Mouse (Mus musculus) small intestine, adult 2 months (tissue): ENCODE measurements around the gene CN725425. TPM values are rescaled to one million over a fixed set of nuclear protein-coding genes. Genes with fewer than 3 reads are reported as not detected.

ENCODE experiments used
- H3K27ac ChIP-seq: fragments of 200-500 bp; 2 replicates; pipeline ENCODE4 v1.5.1; 2012; ENCODE audit warnings: low read depth, low read length, control low read depth, inconsistent platforms; ENCODE audit not compliant: insufficient read depth
- H3K27me3 ChIP-seq: fragments of 200-500 bp; 2 replicates; pipeline ENCODE4 v1.6.1; 2012; ENCODE audit warnings: mild to moderate bottlenecking, moderate library complexity, low read length, inconsistent platforms; ENCODE audit not compliant: control insufficient read depth, insufficient read depth
- H3K36me3 ChIP-seq: fragments of 200-500 bp; 2 replicates; pipeline ENCODE4 v1.6.1; 2012; ENCODE audit warnings: mild to moderate bottlenecking, low read length, control low read depth, inconsistent platforms; ENCODE audit not compliant: control insufficient read depth, insufficient read depth
- H3K4me1 ChIP-seq: fragments of 200-500 bp; 2 replicates; pipeline ENCODE4 v1.6.1; 2012; ENCODE audit warnings: low read length, inconsistent platforms, mixed read lengths; ENCODE audit not compliant: control insufficient read depth, insufficient read depth, insufficient read length
- H3K4me3 ChIP-seq: fragments of 200-500 bp; 2 replicates; pipeline ENCODE4 v1.5.1; 2012; ENCODE audit warnings: low read depth, mild to moderate bottlenecking, control low read depth, inconsistent platforms, low read length, moderate library complexity
- CTCF ChIP-seq: fragments of 200-500 bp; IDR thresholded peaks from 2 replicates; pipeline ENCODE4 v1.5.1; 2012; ENCODE audit warnings: low read depth, mild to moderate bottlenecking, control low read depth, inconsistent platforms, low read length, moderate library complexity, mixed read lengths; ENCODE audit not compliant: insufficient replicate concordance, insufficient read length; ENCODE audit errors: extremely low read depth
- POLR2A ChIP-seq: fragments of 200-500 bp; IDR thresholded peaks from 2 replicates; pipeline ENCODE4 v1.6.1; 2012; ENCODE audit warnings: low read depth, mild to moderate bottlenecking, control low read depth, inconsistent platforms, low read length, moderate library complexity
- WGBS: fragments of 180-500 bp; shearing (Covaris S2); methylation state at CpG from one replicate; pipeline ENCODE4 v1.1.7; 2018; 5-methylcytosine and 5-hydroxymethylcytosine counted together
- polyA plus RNA-seq: library from polyadenylated mRNA; depleted of rRNA; stranded (reverse); fragments of >200 nt; gene quantifications from 2 replicates; pipeline ENCODE4 v1.2.3, GENCODE M21; 2012

The CN725425 gene
- polyA plus RNA-seq, 1 experiment: not detected

DNA sequence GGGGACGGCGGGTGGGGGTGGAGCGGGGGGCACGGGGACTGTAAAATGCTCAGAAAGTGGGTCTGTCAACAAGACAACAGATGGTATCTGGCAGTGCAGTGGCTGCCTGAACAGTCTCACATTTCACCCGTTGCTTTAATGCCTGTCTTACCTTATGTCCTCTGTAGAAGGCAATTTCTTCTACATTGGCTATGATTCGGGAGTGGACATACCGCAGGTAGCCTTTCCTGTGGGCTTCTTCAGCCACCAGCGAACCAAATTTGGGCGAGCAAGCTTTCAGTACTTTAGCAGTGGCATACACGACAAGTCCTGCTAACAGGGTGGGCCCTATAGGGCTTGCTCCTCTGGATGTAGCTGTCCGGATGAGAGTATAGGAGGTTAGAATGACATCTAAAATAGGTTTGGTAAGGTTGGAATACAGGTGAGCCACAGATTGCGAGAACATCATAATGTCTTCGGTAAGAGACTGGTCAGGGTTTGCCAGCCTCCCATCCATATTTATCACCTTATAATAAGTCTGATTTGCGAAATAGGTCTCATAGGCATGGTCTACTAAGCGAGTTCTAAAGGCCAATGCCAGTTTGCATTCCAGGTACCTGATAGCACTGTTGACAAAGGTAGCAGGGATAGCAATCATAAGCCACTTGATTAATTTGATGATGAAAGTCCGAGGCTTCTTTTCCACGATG lies 8.6 kb upstream of the CN725425 start:
- TF ChIP-seq CTCF: no peak
- TF ChIP-seq POLR2A: no peak
- H3K27ac ChIP-seq: 0 out of 2 replicates have a peak overlapping the region, but pooled peaks have one; percentile 38
- WGBS: 55% methylated on average over 17 of the region's 17 CpGs

GRCm38 (mm10) chr15:91191412-91192222 lies 7.7 kb upstream of the CN725425 start, which contains the start of gene Abcd2:
TSS of gene Abcd2 (minus strand) at chr15:91191799.
- peak within 1 kb of the TSS; percentile 49 for H3K4me3 ChIP-seq
- H3K4me1 ChIP-seq: no peaks in the 10 kb centered on the region
- WGBS: 1% methylated on average over 22 of the region's 22 CpGs
- no peaks in the 10 kb centered on the region for H3K27me3 ChIP-seq
- TF ChIP-seq CTCF: no peak
- no peak for TF ChIP-seq POLR2A
- peak within 1 kb of the TSS; percentile 38 for H3K27ac ChIP-seq
- no peaks in the 10 kb centered on the region for H3K36me3 ChIP-seq

More for the DNA sequence above, 8.6 kb upstream of the CN725425 start:
- no peaks in the 10 kb centered on the region for H3K4me1 ChIP-seq
- H3K36me3 ChIP-seq: no peaks in the 10 kb centered on the region
- no peaks in the 10 kb centered on the region for H3K27me3 ChIP-seq
- 0 out of 2 replicates have a peak overlapping the region, but pooled peaks have one; percentile 27 for H3K4me3 ChIP-seq

DNA sequence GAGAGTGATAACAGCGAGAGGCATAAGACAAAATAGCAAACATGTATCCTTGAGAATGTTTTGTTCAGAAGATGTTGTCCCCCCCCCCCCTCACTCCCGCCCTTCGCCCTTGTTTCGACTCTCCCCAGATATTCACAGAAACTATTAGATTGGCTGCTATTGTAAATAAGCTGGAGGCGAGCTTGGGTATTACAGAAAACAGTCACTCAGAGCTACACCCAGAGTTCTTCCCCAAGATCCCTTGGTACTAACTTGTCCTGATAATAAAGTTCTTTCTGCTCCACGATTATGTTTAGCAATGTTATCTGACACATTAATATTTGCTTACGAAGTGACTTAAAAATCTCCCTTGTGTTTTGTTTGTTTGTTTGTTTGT lies 7.1 kb upstream of the CN725425 start:
- Histone ChIP-seq H3K4me3 (peak overlapping the region; percentile 49), H3K27ac (peak overlapping the region; percentile 38), H3K27me3 (no peaks in the 10 kb centered on the region), H3K36me3 (no peaks in the 10 kb centered on the region), H3K4me1 (no peaks in the 10 kb centered on the region)
- WGBS: 13% methylated on average over 7 of the region's 7 CpGs
- TF ChIP-seq CTCF (no peak), POLR2A (no peak)

- Histone ChIP-seq H3K4me1 (no peaks in the 10 kb centered on the region), H3K36me3 (no peaks in the 10 kb centered on the region), H3K27ac (no peak overlapping the region), H3K4me3 (no peak overlapping the region), H3K27me3 (no peaks in the 10 kb centered on the region)
- 80% methylated on average over 1 of the region's 1 CpGs for WGBS
- no peak for TF ChIP-seq CTCF
- TF ChIP-seq POLR2A: no peak
These were observed 1.5 kb downstream of the CN725425 start for GRCm38 (mm10) chr15:91200833-91201232.

DNA sequence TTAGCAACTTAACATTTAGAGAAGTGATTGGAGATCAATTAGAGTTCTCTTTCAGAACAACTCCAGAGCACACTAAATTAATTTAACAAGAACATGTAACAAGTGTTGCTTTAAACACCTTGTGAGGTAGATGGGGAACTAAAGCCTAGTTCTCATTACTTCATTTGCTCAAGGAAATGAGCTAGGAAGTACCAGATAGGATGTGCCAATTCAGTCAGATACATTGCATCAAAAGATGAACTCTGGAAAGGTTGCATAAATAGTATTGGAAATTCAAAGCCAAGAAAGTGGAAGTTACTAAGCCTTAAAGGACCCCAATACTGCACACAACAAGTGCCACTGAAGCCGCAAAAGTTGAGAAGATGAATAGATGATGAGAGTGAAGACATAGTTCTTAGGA lies 3.2 kb downstream of the CN725425 start:
- TF ChIP-seq CTCF: no peak
- TF ChIP-seq POLR2A: no peak
- Histone ChIP-seq H3K4me1 (no peaks in the 10 kb centered on the region), H3K36me3 (no peaks in the 10 kb centered on the region), H3K27me3 (no peaks in the 10 kb centered on the region), H3K4me3 (no peak overlapping the region), H3K27ac (no peak overlapping the region)
- 95% methylated on average over 1 of the region's 1 CpGs for WGBS

GRCm38 (mm10) chr15:91203521-91203920 lies 4.2 kb downstream of the CN725425 start:
- H3K27ac ChIP-seq: no peak overlapping the region
- no peaks in the 10 kb centered on the region for H3K27me3 ChIP-seq
- WGBS: 55% methylated on average over 3 of the region's 3 CpGs
- H3K4me1 ChIP-seq: no peaks in the 10 kb centered on the region
- H3K36me3 ChIP-seq: no peaks in the 10 kb centered on the region
- no peak overlapping the region for H3K4me3 ChIP-seq
- no peak for TF ChIP-seq POLR2A
- no peak for TF ChIP-seq CTCF

DNA sequence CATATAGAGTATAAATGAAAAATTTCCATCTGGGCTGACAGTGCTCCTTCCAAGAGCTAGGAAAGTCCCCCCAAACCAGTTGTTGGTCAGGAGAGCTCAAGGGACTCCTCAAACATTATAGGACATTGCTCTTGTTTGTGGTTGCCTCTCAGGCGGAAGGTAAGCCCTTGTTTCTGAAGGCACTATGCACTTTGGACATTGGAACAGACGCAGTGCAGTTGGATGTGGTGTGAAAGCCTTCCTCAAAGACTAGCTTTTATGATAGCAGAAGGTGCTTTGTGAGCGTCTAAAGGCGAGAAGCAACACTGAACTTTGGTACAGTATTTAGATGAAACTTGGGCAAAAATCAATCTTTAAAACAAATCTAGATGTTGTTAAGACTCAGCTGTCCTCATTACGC lies 7.2 kb downstream of the CN725425 start:
- Histone ChIP-seq H3K4me1 (no peaks in the 10 kb centered on the region), H3K4me3 (no peak overlapping the region), H3K27me3 (no peaks in the 10 kb centered on the region), H3K36me3 (no peaks in the 10 kb centered on the region), H3K27ac (no peak overlapping the region)
- TF ChIP-seq CTCF (no peak), POLR2A (no peak)
- WGBS: 44% methylated on average over 5 of the region's 5 CpGs
